Mouse (Mus musculus) ES-E14 (cell line): ENCODE measurements around the gene Aurkaip1.

Experiments used
- CHD2 ChIP-seq: IDR thresholded peaks from 2 replicates; pipeline ENCODE4 v1.6.1; 2014; ENCODE audit warnings: mild to moderate bottlenecking, low read depth, low read length, inconsistent platforms
- MAFK ChIP-seq: IDR thresholded peaks from 2 replicates; pipeline ENCODE4 v1.6.1; 2014; ENCODE audit warnings: mild to moderate bottlenecking, low read depth, low read length, inconsistent platforms; ENCODE audit not compliant: insufficient read depth
- ZC3H11A ChIP-seq: IDR thresholded peaks from 2 replicates; pipeline ENCODE4 v1.6.1; 2012; ENCODE audit warnings: low read depth, mild to moderate bottlenecking, inconsistent platforms, low read length, borderline replicate concordance
- ZNF384 ChIP-seq: IDR thresholded peaks from 2 replicates; pipeline ENCODE4 v1.6.1; 2012; ENCODE audit warnings: low read depth, low read length, inconsistent platforms

DNA sequence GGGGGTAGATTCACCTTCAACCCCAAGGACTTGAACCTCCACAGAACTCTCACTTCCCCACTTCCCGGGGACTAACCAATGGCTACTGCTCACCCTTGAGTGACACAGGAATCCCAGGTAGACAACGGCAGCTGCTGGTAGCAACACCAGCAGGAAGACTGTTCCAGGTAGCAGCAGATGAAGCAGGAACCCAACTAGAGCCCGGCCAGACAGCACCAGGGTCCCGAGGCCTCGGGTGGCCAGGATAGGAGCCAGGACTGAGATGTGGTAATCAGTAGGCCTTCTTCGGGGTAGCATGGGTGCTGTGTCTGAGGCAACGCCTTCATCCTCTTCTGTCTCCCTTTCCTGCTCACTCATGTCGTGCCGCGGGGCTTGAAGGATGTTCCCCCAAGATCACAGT lies 45.8 kb upstream of the Aurkaip1 start:
- TF ChIP-seq ZNF384 (no peak), CHD2 (no peak), MAFK (no peak), ZC3H11A (no peak)
